Mouse (Mus musculus) erythroblast, embryonic 14.5 days (primary cell): Measurements from ENCODE around the gene Tstd1.

Experiments used
- GATA1 ChIP-seq: IDR thresholded peaks from 2 replicates; pipeline ENCODE4 v1.6.1; 2012; ENCODE audit warnings: low read length, inconsistent platforms, mixed read lengths
- TAL1 ChIP-seq: IDR thresholded peaks from 3 replicates; pipeline ENCODE4 v1.6.1; 2012; ENCODE audit warnings: low read length, inconsistent platforms, mixed read lengths

DNA sequence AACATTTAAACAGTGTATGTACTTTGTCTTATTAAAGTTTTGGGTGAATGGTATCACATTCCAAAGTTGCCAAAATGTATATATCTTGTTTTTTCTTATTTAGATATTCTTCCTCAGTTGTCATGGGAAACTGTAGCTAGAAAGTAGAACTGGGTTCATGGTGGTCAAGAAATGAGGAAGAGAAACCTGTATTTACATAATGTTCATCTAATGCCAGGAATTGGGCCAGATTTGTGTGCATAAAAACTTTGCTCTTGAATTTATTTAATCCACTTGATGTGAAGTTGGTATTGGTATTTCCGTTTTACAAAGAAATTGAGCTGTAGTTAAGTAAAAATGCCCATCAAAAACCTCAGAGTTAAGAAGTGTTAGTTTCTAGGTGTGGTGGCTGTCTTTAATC, 8.4 kb upstream of the Tstd1 start:
- TF ChIP-seq GATA1, result no peak
- no peak for TF ChIP-seq TAL1
